Mouse (Mus musculus) bone marrow macrophage, adult 2 months (primary cell): ENCODE results near the gene Vsig10l. TPM values are rescaled to one million over a fixed set of nuclear protein-coding genes. Genes with fewer than 3 reads are reported as not detected.

Experiments
- H3K27ac ChIP-seq: 2 replicates; pipeline ENCODE4 v1.5.1; 2012; ENCODE audit warnings: low read depth, low read length; ENCODE audit not compliant: insufficient read depth
- H3K4me1 ChIP-seq: 2 replicates; pipeline ENCODE4 v1.6.1; 2012; ENCODE audit warnings: low read length; ENCODE audit not compliant: control insufficient read depth, insufficient read depth
- H3K4me3 ChIP-seq: 2 replicates; pipeline ENCODE4 v1.5.1; 2012; ENCODE audit warnings: mild to moderate bottlenecking, low read length, moderate library complexity; ENCODE audit not compliant: insufficient read depth
- CTCF ChIP-seq: IDR thresholded peaks from 2 replicates; pipeline ENCODE4 v1.5.1; 2012; ENCODE audit warnings: low read depth, mild to moderate bottlenecking, low read length, moderate library complexity
- POLR2A ChIP-seq: IDR thresholded peaks from 2 replicates; pipeline ENCODE4 v1.6.1; 2012; ENCODE audit warnings: mild to moderate bottlenecking, low read depth, low read length, borderline replicate concordance
- polyA plus RNA-seq: library from polyadenylated mRNA; stranded (reverse); fragments of >200 nt; gene quantifications from 2 replicates; pipeline ENCODE4 v1.2.4, GENCODE M21; 2012; ENCODE audit not compliant: missing spikeins, insufficient read depth, insufficient read length

Gene Vsig10l
- polyA plus RNA-seq, 1 experiment: 4.9 TPM

GRCm38 (mm10) chr7:43440482-43440881 is 22.5 kb upstream of the Vsig10l start, which contains the start of gene Cldnd2:
TSS of gene Cldnd2 (plus strand) at chr7:43440782.
- Histone ChIP-seq H3K4me3 (no peak within 1 kb of the TSS), H3K27ac (no peak within 1 kb of the TSS), H3K4me1 (peaks cover 20% of the 10 kb centered on the region)
- TF ChIP-seq POLR2A (no peak), CTCF (no peak)

GRCm38 (mm10) chr7:43441071-43441470 is 21.9 kb upstream of the Vsig10l start:
- Histone ChIP-seq H3K4me1 (peaks cover 22% of the 10 kb centered on the region), H3K27ac (no peak overlapping the region), H3K4me3 (no peak overlapping the region)
- no peak for TF ChIP-seq CTCF

GRCm38 (mm10) chr7:43442684-43443083 is 20.3 kb upstream of the Vsig10l start:
- no peak for TF ChIP-seq POLR2A
- TF ChIP-seq CTCF: no peak
- Histone ChIP-seq H3K4me1 (peaks cover 32% of the 10 kb centered on the region), H3K27ac (peak overlapping the region; percentile 84), H3K4me3 (peak overlapping the region; percentile 62)

- Histone ChIP-seq H3K4me3 (peak overlapping the region; percentile 62), H3K27ac (peak overlapping the region; percentile 84), H3K4me1 (peaks cover 33% of the 10 kb centered on the region)
- TF ChIP-seq CTCF (no peak), POLR2A (no peak)
Observed at GRCm38 (mm10) chr7:43443126-43443916, 19.6 kb upstream of the Vsig10l start.

GRCm38 (mm10) chr7:43443917-43444293 is 19.0 kb upstream of the Vsig10l start, which contains the start of the genes Etfb and Gm45233:
TSS of gene Etfb (plus strand) at chr7:43444083.
TSS of gene Gm45233 (plus strand) at chr7:43444128.
- Histone ChIP-seq H3K4me3 (peak within 1 kb of the TSS; percentile 85), H3K4me1 (peaks cover 33% of the 10 kb centered on the region), H3K27ac (peak within 1 kb of the TSS; percentile 84)
- TF ChIP-seq POLR2A (no peak), CTCF (no peak)

GRCm38 (mm10) chr7:43447801-43448200 is 15.2 kb upstream of the Vsig10l start:
- Histone ChIP-seq H3K4me1 (peaks cover 25% of the 10 kb centered on the region), H3K27ac (no peak overlapping the region), H3K4me3 (no peak overlapping the region)
- TF ChIP-seq CTCF: no peak
- no peak for TF ChIP-seq POLR2A

GRCm38 (mm10) chr7:43448246-43448645 is 14.7 kb upstream of the Vsig10l start:
- TF ChIP-seq POLR2A (no peak), CTCF (no peak)
- Histone ChIP-seq H3K27ac (no peak overlapping the region), H3K4me3 (no peak overlapping the region), H3K4me1 (peaks cover 22% of the 10 kb centered on the region)

- TF ChIP-seq POLR2A: no peak
- no peak overlapping the region for H3K27ac ChIP-seq
Observed at GRCm38 (mm10) chr7:43449811-43450210, 13.1 kb upstream of the Vsig10l start.

GRCm38 (mm10) chr7:43451726-43452125 is 11.2 kb upstream of the Vsig10l start:
- peaks cover 5% of the 10 kb centered on the region for H3K4me1 ChIP-seq
- TF ChIP-seq POLR2A (no peak), CTCF (no peak)
- no peak overlapping the region for H3K4me3 ChIP-seq
- no peak overlapping the region for H3K27ac ChIP-seq

More at GRCm38 (mm10) chr7:43449811-43450210, 13.1 kb upstream of the Vsig10l start:
- H3K4me1 ChIP-seq: peaks cover 18% of the 10 kb centered on the region
- H3K4me3 ChIP-seq: no peak overlapping the region

- no peak for TF ChIP-seq POLR2A
- no peak for TF ChIP-seq CTCF
- Histone ChIP-seq H3K4me1 (peaks cover 2% of the 10 kb centered on the region; the same call in 1 of the 2 replicates), H3K27ac (no peak overlapping the region), H3K4me3 (no peak overlapping the region)
Observed at GRCm38 (mm10) chr7:43452609-43453008, 10.3 kb upstream of the Vsig10l start.

GRCm38 (mm10) chr7:43453599-43454355 is 9.2 kb upstream of the Vsig10l start:
- TF ChIP-seq POLR2A: no peak
- TF ChIP-seq CTCF: no peak
- H3K27ac ChIP-seq: no peak overlapping the region

More at GRCm38 (mm10) chr7:43453599-43454355, 9.2 kb upstream of the Vsig10l start:
- no peaks in the 10 kb centered on the region for H3K4me1 ChIP-seq
- H3K4me3 ChIP-seq: no peak overlapping the region
